Mouse (Mus musculus) MN1 (cell line): ENCODE measurements around the gene Tshz2.

Source experiments
- DNase-seq: peaks from one replicate; pipeline ENCODE4 v3.0.0-alpha.2; 2016; ENCODE audit warnings: low spot score

Tshz2 gene

GRCm38 (mm10) chr2:169940297-169941142, 307.7 kb downstream of the Tshz2 start:
- peak; percentile 60 for DNase-seq

- DNase-seq, result no peak
Measured at GRCm38 (mm10) chr2:169943727-169944126, 310.9 kb downstream of the Tshz2 start.

GRCm38 (mm10) chr2:169948139-169948538, 315.3 kb downstream of the Tshz2 start:
- no peak for DNase-seq

GRCm38 (mm10) chr2:169951041-169951440, 318.2 kb downstream of the Tshz2 start:
- DNase-seq, result no peak

GRCm38 (mm10) chr2:169952981-169953380, 320.2 kb downstream of the Tshz2 start:
- DNase-seq, result no peak

- DNase-seq, result no peak
Measured at GRCm38 (mm10) chr2:169958736-169959573, 326.1 kb downstream of the Tshz2 start.

- peak; percentile 59 for DNase-seq
Measured at GRCm38 (mm10) chr2:169961463-169962230, 328.8 kb downstream of the Tshz2 start.

GRCm38 (mm10) chr2:169962231-169962600, 329.4 kb downstream of the Tshz2 start:
- DNase-seq, result peak; percentile 20

GRCm38 (mm10) chr2:169962776-169963175, 330.0 kb downstream of the Tshz2 start:
- DNase-seq, result peak; percentile 46

- no peak for DNase-seq
Measured at GRCm38 (mm10) chr2:169970481-169970880, 337.7 kb downstream of the Tshz2 start.

- no peak for DNase-seq
Measured at GRCm38 (mm10) chr2:169982925-169983324, 350.1 kb downstream of the Tshz2 start.

GRCm38 (mm10) chr2:169987186-169987585, 354.4 kb downstream of the Tshz2 start:
- DNase-seq, result no peak

- no peak for DNase-seq
Measured at GRCm38 (mm10) chr2:169989186-169989585, 356.4 kb downstream of the Tshz2 start.

- DNase-seq, result no peak
Measured at GRCm38 (mm10) chr2:169990991-169991390, 358.2 kb downstream of the Tshz2 start.

GRCm38 (mm10) chr2:169995987-169996386, 363.2 kb downstream of the Tshz2 start:
- DNase-seq, result peak; percentile 78

GRCm38 (mm10) chr2:169996501-169997237, 363.9 kb downstream of the Tshz2 start:
- DNase-seq, result peak; percentile 79

GRCm38 (mm10) chr2:169997276-169998049, 364.6 kb downstream of the Tshz2 start:
- peak; percentile 46 for DNase-seq

- DNase-seq, result no peak
Measured at GRCm38 (mm10) chr2:169998878-169999337, 366.1 kb downstream of the Tshz2 start.

GRCm38 (mm10) chr2:170002594-170003504, 370.0 kb downstream of the Tshz2 start:
- DNase-seq, result peak; percentile 88
